Comparison of ENCODE assay signal across 12 mouse cellular contexts in genomic region chr4:43964951-43965684, GRCm38 (mm10). TPM values are rescaled to one million over a fixed set of nuclear protein-coding genes. Genes with fewer than 3 reads are reported as not detected.
DNase-seq lines count a peak whose midpoint lies in the region; ATAC-seq and TF ChIP-seq lines count a peak whose summit lies in the region.
"Had no signal": no experiment of that assay in that cellular context is flagged by ENCODE, and none has a peak within 500 bp of the region (broad histone marks: within the 10 kb centered on the region; RNA-seq: fewer than 3 reads in every experiment).

No protein-coding gene starts in this region.

- H3K9me3 ChIP-seq in midbrain, embryonic 10.5 days (replicated peaks) = no peaks in the 10 kb centered on the region
- no peaks in the 10 kb centered on the region for H3K9me3 ChIP-seq in midbrain, embryonic 13.5 days
- H3K9me3 ChIP-seq in liver, embryonic 15.5 days (replicated peaks) = no peaks in the 10 kb centered on the region
- H3K9me3 ChIP-seq: hindbrain, embryonic 13.5 days; limb, embryonic 15.5 days had no signal

- peaks cover 91% of the 10 kb centered on the region for H3K27me3 ChIP-seq in midbrain, embryonic 10.5 days (ENCODE audit: low read depth, poor library complexity, severe bottlenecking)
- peaks cover 11% of the 10 kb centered on the region; the same call in 1 of the 2 replicates for H3K27me3 ChIP-seq in midbrain, embryonic 13.5 days
- no peaks in the 10 kb centered on the region for H3K27me3 ChIP-seq in liver, embryonic 15.5 days
- H3K27me3 ChIP-seq: hindbrain, embryonic 13.5 days; limb, embryonic 15.5 days had no signal

- no peak for TF ChIP-seq CTCF in bone marrow macrophage, adult 2 months (IDR thresholded peaks at IDR 0.05; ENCODE audit: low read depth, low read length)

- H3K4me1 ChIP-seq in midbrain, embryonic 10.5 days = peaks cover 41% of the 10 kb centered on the region
- H3K4me1 ChIP-seq in midbrain, embryonic 13.5 days (replicated peaks) = peaks cover 16% of the 10 kb centered on the region
- H3K4me1 ChIP-seq in bone marrow macrophage, adult 2 months (ENCODE audit: control insufficient read depth, insufficient read depth, low read length) = peaks cover 50% of the 10 kb centered on the region
- peaks cover 96% of the 10 kb centered on the region for H3K4me1 ChIP-seq in liver, embryonic 15.5 days (replicated peaks)

- no peak for TF ChIP-seq POLR2A in bone marrow macrophage, adult 2 months (IDR thresholded peaks at IDR 0.05; ENCODE audit: borderline replicate concordance, low read depth, low read length)

- 45% methylated on average over 4 of the region's 4 CpGs for WGBS in midbrain, embryonic 10.5 days
- 57% methylated on average over 4 of the region's 4 CpGs for WGBS in midbrain, embryonic 13.5 days
- 34% methylated on average over 4 of the region's 4 CpGs for WGBS in liver, embryonic 15.5 days (ENCODE audit: insufficient replicate concordance)

- H3K27ac ChIP-seq in midbrain, embryonic 10.5 days (replicated peaks) = 0 out of 2 replicates have a peak overlapping the region, but pooled peaks have one; percentile 18
- no peak overlapping the region for H3K27ac ChIP-seq in midbrain, embryonic 13.5 days
- H3K27ac ChIP-seq in bone marrow macrophage, adult 2 months (ENCODE audit: insufficient read depth, low read depth, low read length) = peak overlapping the region; percentile 61; the same call in 1 of the 2 replicates
- peak overlapping the region; percentile 87 for H3K27ac ChIP-seq in liver, embryonic 15.5 days (replicated peaks)
- H3K27ac ChIP-seq: hindbrain, embryonic 13.5 days; limb, embryonic 15.5 days had no signal

- no peak overlapping the region for H3K4me3 ChIP-seq in midbrain, embryonic 10.5 days
- no peak overlapping the region for H3K4me3 ChIP-seq in midbrain, embryonic 13.5 days (replicated peaks)
- H3K4me3 ChIP-seq in bone marrow macrophage, adult 2 months (ENCODE audit: insufficient read depth, low read length) = no peak overlapping the region
- no peak overlapping the region for H3K4me3 ChIP-seq in liver, embryonic 15.5 days (replicated peaks)
- H3K4me3 ChIP-seq: hindbrain, embryonic 13.5 days; limb, embryonic 15.5 days had no signal

- H3K9ac ChIP-seq in midbrain, embryonic 13.5 days (replicated peaks) = no peak overlapping the region
- H3K9ac ChIP-seq in liver, embryonic 15.5 days = peak overlapping the region; percentile 54; the same call in 1 of the 2 replicates
- H3K9ac ChIP-seq: hindbrain, embryonic 13.5 days; limb, embryonic 15.5 days had no signal

- H3K36me3 ChIP-seq in midbrain, embryonic 10.5 days = no peaks in the 10 kb centered on the region
- H3K36me3 ChIP-seq in midbrain, embryonic 13.5 days = no peaks in the 10 kb centered on the region
- peaks cover 4% of the 10 kb centered on the region for H3K36me3 ChIP-seq in liver, embryonic 15.5 days (replicated peaks)

- H3K4me2 ChIP-seq in midbrain, embryonic 13.5 days (replicated peaks) = no peak overlapping the region
- H3K4me2 ChIP-seq in liver, embryonic 15.5 days = peak overlapping the region; percentile 81
- H3K4me2 ChIP-seq: hindbrain, embryonic 13.5 days; limb, embryonic 15.5 days had no signal

- ATAC-seq in midbrain, embryonic 13.5 days = no peak
- 0 out of 2 replicates have a peak, but pooled peaks have one; percentile 13 for ATAC-seq in liver, embryonic 15.5 days (ENCODE audit: insufficient read depth)

- no peak for DNase-seq in midbrain, embryonic 10.5 days (ENCODE audit: low spot score)
- no peak for DNase-seq in layer of hippocampus, adult 8-10 months (ENCODE audit: low spot score in 2 of 2)
- no peak for DNase-seq in ovary, postnatal 36 days (ENCODE audit: low spot score)
- no peak for DNase-seq in gastrocnemius, postnatal 10 days
- DNase-seq: cerebellum, adult 11 months had no signal

RNA-seq across cellular contexts. Expression of gene Glipr2, which starts 7.9 kb away (rescaled TPM):
- polyA plus RNA-seq in midbrain, embryonic 10.5 days (2016; fragmentation: Nextera tagmentation; extraction: Ambion mirVana) = 69.2 and 82.3 TPM in 2 replicates
- 33.7 and 35.3 TPM in 2 replicates for polyA plus RNA-seq in midbrain, embryonic 13.5 days (2015; fragmentation: Nextera tagmentation; extraction: Ambion mirVana)
- polyA plus RNA-seq in bone marrow macrophage, adult 2 months (2012; ENCODE audit: insufficient read depth, insufficient read length, missing spikeins) = 1.8 and 2.1 TPM in 2 replicates
- polyA plus RNA-seq in liver, embryonic 15.5 days (2015; fragmentation: Nextera tagmentation; extraction: Ambion mirVana) = 51.3 and 56.4 TPM in 2 replicates
- 1 to 10 TPM; 2.1 to 5.8 (median 4.5) TPM for total RNA-seq in layer of hippocampus, adult 8-10 months (2022)
- total RNA-seq in gastrocnemius, postnatal 10 days (2021) = 10 to 100 TPM; 13.1 to 18.0 TPM

RNA-seq across cellular contexts. Expression of gene Ccin, which starts 18.2 kb away (rescaled TPM):
- polyA plus RNA-seq in midbrain, embryonic 10.5 days (2016; fragmentation: Nextera tagmentation; extraction: Ambion mirVana) = not detected in 2 replicates
- polyA plus RNA-seq in midbrain, embryonic 13.5 days (2015; fragmentation: Nextera tagmentation; extraction: Ambion mirVana) = not detected in 2 replicates
- not detected in 2 replicates for polyA plus RNA-seq in bone marrow macrophage, adult 2 months (2012; ENCODE audit: insufficient read depth, insufficient read length, missing spikeins)
- polyA plus RNA-seq in liver, embryonic 15.5 days (2015; fragmentation: Nextera tagmentation; extraction: Ambion mirVana) = not detected in 2 replicates
- not detected for total RNA-seq in layer of hippocampus, adult 8-10 months (2022)
- total RNA-seq in gastrocnemius, postnatal 10 days (2021) = under 1 TPM in 1 of 2 experiments, not detected in 1; 0.14 TPM
- total RNA-seq: layer of hippocampus, adult 18-20 months had no signal
- polyA plus RNA-seq: embryonic facial prominence, embryonic 11.5 days; hindbrain, embryonic 13.5 days; limb, embryonic 15.5 days had no signal

RNA-seq across cellular contexts. Expression of gene Clta, which starts 39.1 kb away (rescaled TPM):
- 187 and 190 TPM in 2 replicates for polyA plus RNA-seq in midbrain, embryonic 10.5 days (2016; fragmentation: Nextera tagmentation; extraction: Ambion mirVana)
- 275 TPM in 2 replicates for polyA plus RNA-seq in midbrain, embryonic 13.5 days (2015; fragmentation: Nextera tagmentation; extraction: Ambion mirVana)
- polyA plus RNA-seq in bone marrow macrophage, adult 2 months (2012; ENCODE audit: insufficient read depth, insufficient read length, missing spikeins) = 840 and 888 TPM in 2 replicates
- polyA plus RNA-seq in liver, embryonic 15.5 days (2015; fragmentation: Nextera tagmentation; extraction: Ambion mirVana) = 117 and 119 TPM in 2 replicates
- total RNA-seq in layer of hippocampus, adult 8-10 months (2022) = 100 to 1,000 TPM; 264 to 296 (median 284) TPM
- total RNA-seq in gastrocnemius, postnatal 10 days (2021) = 100 to 1,000 TPM in 1 of 2 experiments, 10 to 100 TPM in 1; 94.7 to 106 TPM

Comparison
In these comparisons a context has a peak if more than half of its experiments do, and no peak if none do; other contexts are left out.
1. RNA of gene Glipr2, which starts 7.9 kb away (polyA plus RNA-seq): 69.2 to 82.3 TPM in midbrain, embryonic 10.5 days, 51.3 to 56.4 TPM in liver, embryonic 15.5 days and 33.7 to 35.3 TPM in midbrain, embryonic 13.5 days; 1.8 to 2.1 TPM in bone marrow macrophage, adult 2 months; every median in the first group is over 10 times any median in the second.